Mouse (Mus musculus) CH12.LX (cell line): ENCODE data around the gene Arhgef39. TPM values are rescaled to one million over a fixed set of nuclear protein-coding genes. Genes with fewer than 3 reads are reported as not detected.
A peak's percentile ranks its signal among the peaks of the same experiment; 100 is the strongest.

Experiments used
- DNase-seq: peaks from one replicate; pipeline ENCODE4 v3.0.0-alpha.2; 2013; ENCODE audit errors: extremely low read depth
- H3K27ac ChIP-seq: 2 replicates; pipeline ENCODE4 v1.5.1; 2012; ENCODE audit warnings: low read depth, mild to moderate bottlenecking, control low read depth, moderate library complexity; ENCODE audit not compliant: insufficient read depth
- H3K27me3 ChIP-seq: replicated peaks from 2 replicates; pipeline ENCODE3; 2012; ENCODE audit warnings: inconsistent platforms
- H3K36me3 ChIP-seq, 2 experiments: replicated peaks in 1 of 2; 2 replicates each; pipeline versions ENCODE3 to v1.6.1; 2012; ENCODE audit warnings: inconsistent platforms in 1 of 2, low read length in 1 of 2, mild to moderate bottlenecking in 1 of 2, mixed read lengths in 1 of 2, moderate library complexity in 1 of 2; ENCODE audit not compliant: control insufficient read depth in 1 of 2, insufficient read depth in 1 of 2
- H3K4me1 ChIP-seq, 2 experiments: 2 replicates each; pipeline ENCODE4 v1.6.1; 2012; ENCODE audit warnings: inconsistent platforms in 1 of 2, moderate library complexity in 1 of 2; ENCODE audit not compliant: insufficient read depth in 2 of 2, control insufficient read depth in 1 of 2
- H3K4me2 ChIP-seq: 2 replicates; pipeline ENCODE4 v1.6.1; 2012; ENCODE audit warnings: low read depth, mild to moderate bottlenecking, control low read depth; ENCODE audit not compliant: poor library complexity, insufficient read depth, severe bottlenecking
- H3K4me3 ChIP-seq, 3 experiments: fragments of 150-350 bp in 1 of 3; sonication (generic) in 1 of 3; replicated peaks in 1 of 3; 2 replicates each; pipeline versions ENCODE3 to v1.5.1; 2011 to 2012; ENCODE audit warnings: low read depth in 2 of 3, low read length in 2 of 3, mild to moderate bottlenecking in 2 of 3, moderate library complexity in 2 of 3, control low read depth in 1 of 3, improper control_type of control experiment in 1 of 3, inconsistent platforms in 1 of 3, mixed read lengths in 1 of 3; ENCODE audit not compliant: poor library complexity in 1 of 3
- H3K79me2 ChIP-seq: replicated peaks from 2 replicates; pipeline ENCODE4 v1.6.1; 2012; ENCODE audit warnings: mild to moderate bottlenecking, moderate library complexity; ENCODE audit not compliant: control insufficient read depth, poor library complexity, insufficient read depth, severe bottlenecking; ENCODE audit errors: extremely low read depth
- H3K9ac ChIP-seq: 2 replicates; pipeline ENCODE4 v1.6.1; 2012; ENCODE audit warnings: low read depth, mild to moderate bottlenecking, control low read depth, moderate library complexity; ENCODE audit not compliant: insufficient read depth
- H3K9me3 ChIP-seq: replicated peaks from 2 replicates; pipeline ENCODE3; 2012; ENCODE audit warnings: low read length, inconsistent platforms, mixed read lengths
- BHLHE40 ChIP-seq: IDR thresholded peaks from 2 replicates; pipeline ENCODE4 v1.6.1; 2011; ENCODE audit warnings: mild to moderate bottlenecking, low read depth, low read length, improper control_type of control experiment
- ETS1 ChIP-seq: conservative IDR thresholded peaks from 2 replicates; pipeline ENCODE4 v1.6.1; 2012; ENCODE audit warnings: low read depth, mild to moderate bottlenecking, inconsistent platforms, low read length, improper control_type of control experiment, moderate library complexity
- GABPA ChIP-seq: IDR thresholded peaks from 2 replicates; pipeline ENCODE4 v1.6.1; 2012; ENCODE audit warnings: low read depth, low read length, improper control_type of control experiment, inconsistent platforms; ENCODE audit not compliant: insufficient replicate concordance
- MAX ChIP-seq: IDR thresholded peaks from 2 replicates; pipeline ENCODE4 v1.6.1; 2011; ENCODE audit warnings: low read length, improper control_type of control experiment
- MAZ ChIP-seq: IDR thresholded peaks from 2 replicates; pipeline ENCODE4 v1.6.1; 2012; ENCODE audit warnings: low read depth, mild to moderate bottlenecking, inconsistent platforms, low read length, improper control_type of control experiment, moderate library complexity
- MEF2A ChIP-seq: IDR thresholded peaks from 2 replicates; pipeline ENCODE4 v1.6.1; 2014; ENCODE audit warnings: low read depth, mild to moderate bottlenecking, inconsistent platforms, low read length, improper control_type of control experiment, borderline replicate concordance
- POLR2A ChIP-seq: IDR thresholded peaks from 2 replicates; pipeline ENCODE4 v1.6.1; 2011; ENCODE audit warnings: low read depth, mild to moderate bottlenecking, improper control_type of control experiment, low read length
- RAD21 ChIP-seq: IDR thresholded peaks from 2 replicates; pipeline ENCODE4 v1.6.1; 2011; ENCODE audit warnings: low read depth, mild to moderate bottlenecking, low read length, improper control_type of control experiment, moderate library complexity
- TBP ChIP-seq: conservative IDR thresholded peaks from 2 replicates; pipeline ENCODE4 v1.6.1; 2011; ENCODE audit warnings: low read depth, low read length, improper control_type of control experiment
- UBTF ChIP-seq: IDR thresholded peaks from 2 replicates; pipeline ENCODE4 v1.6.1; 2012; ENCODE audit warnings: low read depth, mild to moderate bottlenecking, inconsistent platforms, low read length, improper control_type of control experiment, moderate library complexity
- USF1 ChIP-seq: IDR thresholded peaks from 2 replicates; pipeline ENCODE4 v1.6.1; 2014; ENCODE audit warnings: low read depth, mild to moderate bottlenecking, inconsistent platforms, low read length, improper control_type of control experiment
- ZC3H11A ChIP-seq: IDR thresholded peaks from 2 replicates; pipeline ENCODE4 v1.6.1; 2012; ENCODE audit warnings: low read depth, mild to moderate bottlenecking, inconsistent platforms, low read length, improper control_type of control experiment
- ZKSCAN1 ChIP-seq: IDR thresholded peaks from 2 replicates; pipeline ENCODE4 v1.6.1; 2012; ENCODE audit warnings: low read depth, inconsistent platforms, low read length, improper control_type of control experiment, borderline replicate concordance
- ZMIZ1 ChIP-seq: IDR thresholded peaks from 2 replicates; pipeline ENCODE4 v1.6.1; 2012; ENCODE audit warnings: low read depth, mild to moderate bottlenecking, inconsistent platforms, low read length, improper control_type of control experiment
- ZNF384 ChIP-seq: IDR thresholded peaks from 2 replicates; pipeline ENCODE4 v1.6.1; 2012; ENCODE audit warnings: low read depth, low read length, improper control_type of control experiment, inconsistent platforms
- dilution Hi-C: fragments of 300-500 bp; cut with MboI; formaldehyde crosslinking; loops from 2 replicates; pipeline ENCODE4 v1.14.3; 2020; ENCODE audit warnings: low sequenced_read_pairs; ENCODE audit not compliant: extremely low pct_unique_long_range_greater_than_20kb, extremely low pct_ligation_motif_present
- in situ Hi-C: fragments of 300-500 bp; cut with MboI; formaldehyde crosslinking; loops from 3 replicates; pipeline ENCODE4 v1.14.3; 2019; ENCODE audit warnings: low sequenced_read_pairs, low pct_ligation_motif_present, low pct_unique_long_range_greater_than_20kb, mixed read lengths
- polyA plus RNA-seq: library from polyadenylated mRNA; unstranded; fragments of >175 nt; gene quantifications from 2 replicates; pipeline ENCODE4 v1.2.1, GENCODE M21; 2012; ENCODE audit warnings: low read depth; ENCODE audit not compliant: insufficient read length
- total RNA-seq, 2 experiments: library from RNA; depleted of rRNA; stranded (reverse); fragments of 300-350 nt in 1 of 2; fragments of >200 nt in 1 of 2; gene quantifications; 2 replicates each; pipeline ENCODE4 v1.2.3; 2012 to 2014

Gene Arhgef39
- total and polyA plus RNA-seq, 3 experiments: 4.8 to 7.5 (median 7.1) TPM

DNA sequence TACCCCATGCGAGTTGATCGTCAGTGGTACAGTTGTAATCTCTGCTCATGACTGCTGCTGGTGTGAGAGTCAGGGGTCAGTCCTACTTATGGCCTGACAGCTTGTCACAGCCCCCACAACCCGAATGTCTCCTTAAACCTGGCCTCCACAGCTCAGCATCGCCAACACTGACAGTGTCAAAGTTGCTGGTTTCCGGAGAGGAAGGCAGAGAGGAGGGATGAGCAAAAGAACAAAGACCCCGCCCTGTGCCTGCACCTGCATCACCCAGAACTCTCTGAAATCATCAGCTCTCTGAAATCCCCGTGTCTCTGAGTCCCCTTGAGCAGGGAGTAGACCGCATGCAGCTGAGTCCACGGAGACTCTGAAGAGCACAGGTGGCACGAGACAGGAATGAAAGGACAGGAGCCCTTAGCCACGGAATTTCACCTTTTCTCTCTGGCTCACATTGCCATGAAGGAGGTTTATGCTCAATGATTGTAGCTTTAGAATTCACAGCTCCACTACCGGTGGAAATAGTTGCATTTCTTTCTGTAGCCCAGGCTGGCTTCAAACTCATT lies 15.9 kb downstream of the Arhgef39 start, which contains the start of gene Sit1:
Sit1 (minus strand) TSS at position 200 of the 557 bp plus-strand sequence.
- H3K79me2 ChIP-seq: no peaks in the 10 kb centered on the region
- peak; percentile 58 for TF ChIP-seq ETS1
- TF ChIP-seq POLR2A: no peak
- TF ChIP-seq BHLHE40: peak; percentile 82
- TF ChIP-seq, all 38 proteins: peak for 2
- peaks cover 3% of the 10 kb centered on the region for H3K27me3 ChIP-seq
- peak within 1 kb of the TSS in 2 of 3 experiments; percentile 32 to 58 for H3K4me3 ChIP-seq
- H3K27ac ChIP-seq: no peak within 1 kb of the TSS
- peaks cover 10 to 36% of the 10 kb centered on the region in 2 experiments for H3K4me1 ChIP-seq
- DNase-seq: peak; percentile 59
- H3K9me3 ChIP-seq: peaks cover 3% of the 10 kb centered on the region
- H3K9ac ChIP-seq: no peak within 1 kb of the TSS
- H3K36me3 ChIP-seq: no peaks in the 10 kb centered on the region
- dilution Hi-C loops: no loop called here
- peak within 1 kb of the TSS; percentile 32 for H3K4me2 ChIP-seq
- in situ Hi-C loops: loop anchor here (5.0 kb wide), 1 partner anchor 41 kb away; the partner anchor contains the start of gene Tesk1

GRCm38 (mm10) chr4:43482591-43482990 lies 16.9 kb downstream of the Arhgef39 start:
- no peaks in the 10 kb centered on the region for H3K36me3 ChIP-seq
- H3K4me2 ChIP-seq: peak overlapping the region; percentile 32
- H3K9ac ChIP-seq: no peak overlapping the region
- H3K27me3 ChIP-seq: peaks cover 1% of the 10 kb centered on the region
- no peak overlapping the region for H3K27ac ChIP-seq
- no peak for TF ChIP-seq ZC3H11A
- TF ChIP-seq MAX: 0 out of 2 replicates have a peak, but pooled peaks have one; percentile 23
- TF ChIP-seq ZKSCAN1: no peak
- peak; percentile 24 for DNase-seq
- no peaks in the 10 kb centered on the region for H3K79me2 ChIP-seq
- dilution Hi-C loops (no loop called here), in situ Hi-C loops (loop anchor here (5.0 kb wide), 1 partner anchor 40 kb away; the partner anchor contains the start of gene Tesk1)
- H3K4me3 ChIP-seq: peak overlapping the region in 1 of 3 experiments; percentile 58
- H3K9me3 ChIP-seq: peaks cover 3% of the 10 kb centered on the region
- peaks cover 10 to 36% of the 10 kb centered on the region in 2 experiments for H3K4me1 ChIP-seq

GRCm38 (mm10) chr4:43481894-43482456 lies 17.5 kb downstream of the Arhgef39 start:
- Histone ChIP-seq H3K27ac (no peak overlapping the region), H3K36me3 (no peaks in the 10 kb centered on the region), H3K27me3 (no peaks in the 10 kb centered on the region), H3K4me2 (no peak overlapping the region), H3K4me1 (peaks cover 10 to 36% of the 10 kb centered on the region in 2 experiments), H3K79me2 (no peaks in the 10 kb centered on the region), H3K9ac (no peak overlapping the region), H3K4me3 (peak overlapping the region in 1 of 3 experiments; percentile 58), H3K9me3 (peaks cover 3% of the 10 kb centered on the region)
- in situ Hi-C loops: loop anchor here (5.0 kb wide), 1 partner anchor 40 kb away; the partner anchor contains the start of gene Tesk1
- dilution Hi-C loops: no loop called here
- DNase-seq: peak; percentile 45
- TF ChIP-seq MEF2A (no peak), ETS1 (0 out of 2 replicates have a peak, but pooled peaks have one; percentile 17), ZMIZ1 (no peak), ZNF384 (peak; percentile 88), GABPA (no peak), TBP (no peak), USF1 (no peak), UBTF (no peak), MAZ (no peak), RAD21 (no peak)
